Mouse (Mus musculus): Measurements from ENCODE around the gene Gpr107. TPM values are rescaled to one million over a fixed set of nuclear protein-coding genes. Genes with fewer than 3 reads are reported as not detected.
A peak's percentile ranks its signal among the peaks of the same experiment; 100 is the strongest.

Gene Gpr107
- polyA plus RNA-seq (2014; fragmentation: Nextera tagmentation; extraction: Ambion mirVana): 26.8 and 28.3 TPM in 2 replicates

GRCm38 (mm10) chr2:31151892-31152812, at the start of gene Gpr107:
Gpr107 (plus strand) TSS chr2:31152316.
- WGBS: under 1% methylated on average over 52 of the region's 53 CpGs
- H3K9ac ChIP-seq (ENCODE audit: low read length): peak within 1 kb of the TSS; percentile 84
- peak within 1 kb of the TSS; percentile 67 for H3K4me2 ChIP-seq (ENCODE audit: low read length)
- H3K9me3 ChIP-seq (replicated peaks; ENCODE audit: control insufficient read depth, low read length): no peaks in the 10 kb centered on the region
- DNase-seq (ENCODE audit: low spot score) (peak; percentile 93), ATAC-seq (peak; percentile 98)
- H3K36me3 ChIP-seq (ENCODE audit: control insufficient read depth, insufficient read depth, low read length): peaks cover 18% of the 10 kb centered on the region
- H3K27me3 ChIP-seq (replicated peaks; ENCODE audit: control insufficient read depth, insufficient read depth, low read length): no peaks in the 10 kb centered on the region
- peak within 1 kb of the TSS; percentile 70; the same call in 1 of the 2 replicates for H3K27ac ChIP-seq (ENCODE audit: low read depth, low read length)
- H3K4me3 ChIP-seq (ENCODE audit: low read depth, low read length): peak within 1 kb of the TSS; percentile 84
- peaks cover 15% of the 10 kb centered on the region for H3K4me1 ChIP-seq (ENCODE audit: control insufficient read depth, insufficient read depth, low read length)

GRCm38 (mm10) chr2:31103321-31103720, 48.8 kb upstream of the Gpr107 start:
- Histone ChIP-seq H3K9me3 (replicated peaks; ENCODE audit: control insufficient read depth, low read length) (no peaks in the 10 kb centered on the region), H3K27me3 (replicated peaks; ENCODE audit: control insufficient read depth, insufficient read depth, low read length) (no peaks in the 10 kb centered on the region), H3K4me3 (ENCODE audit: low read depth, low read length) (no peak overlapping the region), H3K4me2 (ENCODE audit: low read length) (no peak overlapping the region), H3K9ac (ENCODE audit: low read length) (no peak overlapping the region), H3K27ac (ENCODE audit: low read depth, low read length) (no peak overlapping the region), H3K4me1 (ENCODE audit: control insufficient read depth, insufficient read depth, low read length) (peaks cover 13% of the 10 kb centered on the region), H3K36me3 (ENCODE audit: control insufficient read depth, insufficient read depth, low read length) (no peaks in the 10 kb centered on the region)
- 79% methylated on average over 8 of the region's 8 CpGs for WGBS
- DNase-seq (ENCODE audit: low spot score): no peak
- ATAC-seq: no peak

DNA sequence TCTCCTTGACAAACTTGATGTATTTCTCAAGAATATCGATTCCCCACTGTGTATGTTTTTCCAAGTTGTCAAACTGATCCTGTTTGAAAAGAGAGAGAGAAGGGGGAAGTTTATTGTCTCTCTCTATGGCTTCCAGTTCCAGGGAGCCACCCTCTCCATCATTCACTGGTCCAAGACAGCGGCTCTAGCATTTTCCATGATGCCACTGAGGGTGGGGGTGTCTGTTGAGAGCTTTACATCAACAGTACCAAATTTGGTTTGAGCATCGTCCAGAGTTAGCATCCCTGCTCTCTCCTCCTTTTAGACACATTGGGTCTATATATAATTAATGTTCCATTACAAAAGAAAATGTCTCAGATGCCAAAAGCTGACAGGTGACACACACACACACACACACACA, 46.8 kb upstream of the Gpr107 start:
- 72% methylated on average over 3 of the region's 3 CpGs for WGBS
- H3K4me2 ChIP-seq (ENCODE audit: low read length): no peak overlapping the region
- no peak for ATAC-seq

GRCm38 (mm10) chr2:31106004-31106403, 46.1 kb upstream of the Gpr107 start:
- Histone ChIP-seq H3K9ac (ENCODE audit: low read length) (no peak overlapping the region), H3K27me3 (replicated peaks; ENCODE audit: control insufficient read depth, insufficient read depth, low read length) (no peaks in the 10 kb centered on the region), H3K36me3 (ENCODE audit: control insufficient read depth, insufficient read depth, low read length) (no peaks in the 10 kb centered on the region), H3K27ac (ENCODE audit: low read depth, low read length) (no peak overlapping the region), H3K9me3 (replicated peaks; ENCODE audit: control insufficient read depth, low read length) (no peaks in the 10 kb centered on the region), H3K4me3 (ENCODE audit: low read depth, low read length) (no peak overlapping the region), H3K4me2 (ENCODE audit: low read length) (no peak overlapping the region), H3K4me1 (ENCODE audit: control insufficient read depth, insufficient read depth, low read length) (peaks cover 13% of the 10 kb centered on the region)
- DNase-seq (ENCODE audit: low spot score) (no peak), ATAC-seq (no peak)
- WGBS: 95% methylated on average over 3 of the region's 3 CpGs

More for the DNA sequence above, 46.8 kb upstream of the Gpr107 start:
- H3K9ac ChIP-seq (ENCODE audit: low read length): no peak overlapping the region
- no peak overlapping the region for H3K27ac ChIP-seq (ENCODE audit: low read depth, low read length)
- no peak for DNase-seq (ENCODE audit: low spot score)
- H3K4me3 ChIP-seq (ENCODE audit: low read depth, low read length): no peak overlapping the region
- H3K27me3 ChIP-seq (replicated peaks; ENCODE audit: control insufficient read depth, insufficient read depth, low read length): no peaks in the 10 kb centered on the region
- H3K4me1 ChIP-seq (ENCODE audit: control insufficient read depth, insufficient read depth, low read length): peaks cover 13% of the 10 kb centered on the region
- no peaks in the 10 kb centered on the region for H3K9me3 ChIP-seq (replicated peaks; ENCODE audit: control insufficient read depth, low read length)
- no peaks in the 10 kb centered on the region for H3K36me3 ChIP-seq (ENCODE audit: control insufficient read depth, insufficient read depth, low read length)

- Histone ChIP-seq H3K4me2 (ENCODE audit: low read length) (peak overlapping the region; percentile 23; the same call in 1 of the 2 replicates), H3K27me3 (replicated peaks; ENCODE audit: control insufficient read depth, insufficient read depth, low read length) (no peaks in the 10 kb centered on the region)
- peak; percentile 54; the same call in 1 of the 2 replicates for ATAC-seq
Observed at GRCm38 (mm10) chr2:31106621-31107320, 45.3 kb upstream of the Gpr107 start.

DNA sequence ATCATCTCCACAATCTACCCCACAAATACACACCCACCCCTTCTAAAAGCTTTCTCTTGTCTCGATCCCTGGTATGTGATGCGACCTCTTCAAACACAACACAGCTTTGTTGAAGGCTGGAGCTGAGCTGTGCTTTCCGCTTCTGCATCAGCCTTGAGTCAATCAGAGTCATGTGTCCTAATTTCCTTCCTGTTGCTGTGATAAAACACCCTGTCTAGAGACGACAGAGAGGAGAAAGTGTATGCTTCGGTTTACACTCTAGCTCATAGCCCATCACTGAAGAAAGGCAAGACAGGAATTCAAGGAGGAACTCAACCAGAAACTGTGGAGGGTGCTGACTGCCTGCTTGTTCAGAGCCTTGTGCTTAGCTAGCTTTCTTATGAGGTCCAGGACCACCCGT, 43.9 kb upstream of the Gpr107 start:
- no peak overlapping the region for H3K27ac ChIP-seq (ENCODE audit: low read depth, low read length)
- H3K4me1 ChIP-seq (ENCODE audit: control insufficient read depth, insufficient read depth, low read length): peaks cover 13% of the 10 kb centered on the region
- DNase-seq (ENCODE audit: low spot score): no peak
- no peaks in the 10 kb centered on the region for H3K36me3 ChIP-seq (ENCODE audit: control insufficient read depth, insufficient read depth, low read length)
- H3K4me3 ChIP-seq (ENCODE audit: low read depth, low read length): no peak overlapping the region
- no peaks in the 10 kb centered on the region for H3K27me3 ChIP-seq (replicated peaks; ENCODE audit: control insufficient read depth, insufficient read depth, low read length)
- H3K9me3 ChIP-seq (replicated peaks; ENCODE audit: control insufficient read depth, low read length): no peaks in the 10 kb centered on the region
- no peak overlapping the region for H3K4me2 ChIP-seq (ENCODE audit: low read length)
- 89% methylated on average over 6 of the region's 6 CpGs for WGBS
- no peak for ATAC-seq
- no peak overlapping the region for H3K9ac ChIP-seq (ENCODE audit: low read length)

More at GRCm38 (mm10) chr2:31106621-31107320, 45.3 kb upstream of the Gpr107 start:
- 47% methylated on average over 11 of the region's 11 CpGs for WGBS
- Histone ChIP-seq H3K9me3 (replicated peaks; ENCODE audit: control insufficient read depth, low read length) (no peaks in the 10 kb centered on the region), H3K4me1 (ENCODE audit: control insufficient read depth, insufficient read depth, low read length) (peaks cover 13% of the 10 kb centered on the region), H3K36me3 (ENCODE audit: control insufficient read depth, insufficient read depth, low read length) (no peaks in the 10 kb centered on the region), H3K27ac (ENCODE audit: low read depth, low read length) (peak overlapping the region; percentile 79), H3K9ac (ENCODE audit: low read length) (0 out of 2 replicates have a peak overlapping the region, but pooled peaks have one; percentile 21), H3K4me3 (ENCODE audit: low read depth, low read length) (no peak overlapping the region)
- DNase-seq (ENCODE audit: low spot score): peak; percentile 71

DNA sequence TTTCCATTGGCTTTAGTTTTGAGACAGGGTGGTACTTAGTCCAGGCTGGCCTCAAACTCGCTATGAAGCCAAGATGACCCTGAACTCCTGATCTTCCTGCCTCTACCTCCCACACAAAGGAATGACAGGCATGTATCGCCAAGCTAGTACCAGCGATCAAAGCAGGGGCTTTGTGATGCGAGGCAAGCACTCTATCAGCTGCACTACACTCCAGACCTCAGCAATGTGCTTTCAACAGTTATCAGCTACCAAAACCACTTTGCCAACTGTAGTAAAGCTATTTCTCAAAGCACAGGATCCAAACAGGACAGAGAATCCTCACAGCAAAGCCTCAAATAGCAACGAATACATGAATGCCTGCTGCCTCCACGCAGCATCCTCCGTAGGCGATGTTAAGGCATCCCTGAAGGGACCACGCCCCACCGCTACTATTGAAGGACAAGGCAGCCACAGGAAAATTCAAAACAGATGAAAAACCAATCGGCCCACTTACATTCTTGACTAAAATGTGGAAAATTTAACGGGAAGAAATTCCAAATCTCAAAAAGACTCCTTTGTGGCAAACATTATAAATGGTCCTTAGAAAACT, 42.1 kb upstream of the Gpr107 start:
- Histone ChIP-seq H3K4me1 (ENCODE audit: control insufficient read depth, insufficient read depth, low read length) (peaks cover 13% of the 10 kb centered on the region), H3K9ac (ENCODE audit: low read length) (no peak overlapping the region), H3K4me2 (ENCODE audit: low read length) (no peak overlapping the region), H3K27me3 (replicated peaks; ENCODE audit: control insufficient read depth, insufficient read depth, low read length) (no peaks in the 10 kb centered on the region), H3K9me3 (replicated peaks; ENCODE audit: control insufficient read depth, low read length) (no peaks in the 10 kb centered on the region), H3K27ac (ENCODE audit: low read depth, low read length) (no peak overlapping the region), H3K36me3 (ENCODE audit: control insufficient read depth, insufficient read depth, low read length) (no peaks in the 10 kb centered on the region), H3K4me3 (ENCODE audit: low read depth, low read length) (no peak overlapping the region)
- no peak for ATAC-seq
- 85% methylated on average over 12 of the region's 12 CpGs for WGBS
- no peak for DNase-seq (ENCODE audit: low spot score)

DNA sequence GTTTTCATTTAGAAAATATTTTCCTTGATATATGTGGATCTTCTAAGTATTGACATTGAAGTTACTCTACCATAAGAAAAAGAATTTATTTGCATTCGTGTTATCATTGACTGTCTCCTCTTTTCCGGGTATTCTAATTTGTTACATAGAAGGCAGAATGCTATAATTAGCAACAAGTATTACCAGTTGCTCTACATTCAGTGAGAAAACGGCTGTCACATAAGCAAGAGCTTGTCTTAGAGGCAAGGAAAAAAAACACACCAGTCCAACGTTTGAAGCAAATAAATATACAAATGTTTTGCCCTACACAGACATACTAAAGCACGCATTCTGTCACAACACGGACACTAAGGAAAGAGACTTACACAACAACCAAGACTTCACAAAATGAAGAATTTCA, 40.4 kb upstream of the Gpr107 start:
- Histone ChIP-seq H3K27ac (ENCODE audit: low read depth, low read length) (no peak overlapping the region), H3K4me2 (ENCODE audit: low read length) (no peak overlapping the region), H3K27me3 (replicated peaks; ENCODE audit: control insufficient read depth, insufficient read depth, low read length) (no peaks in the 10 kb centered on the region), H3K4me3 (ENCODE audit: low read depth, low read length) (no peak overlapping the region), H3K9ac (ENCODE audit: low read length) (no peak overlapping the region), H3K9me3 (replicated peaks; ENCODE audit: control insufficient read depth, low read length) (no peaks in the 10 kb centered on the region), H3K4me1 (ENCODE audit: control insufficient read depth, insufficient read depth, low read length) (peaks cover 10% of the 10 kb centered on the region), H3K36me3 (ENCODE audit: control insufficient read depth, insufficient read depth, low read length) (no peaks in the 10 kb centered on the region)
- no peak for ATAC-seq
- DNase-seq (ENCODE audit: low spot score): no peak
- WGBS: 82% methylated on average over 6 of the region's 6 CpGs
